Mouse (Mus musculus) myocyte (in vitro differentiated cells): Measurements from ENCODE around the gene Uso1.

Source experiments
- CEBPB ChIP-seq: IDR thresholded peaks from 2 replicates; pipeline ENCODE4 v1.6.1; 2011; ENCODE audit warnings: mild to moderate bottlenecking, moderate library complexity; ENCODE audit not compliant: poor library complexity, insufficient read depth, severe bottlenecking
- E2F4 ChIP-seq: IDR thresholded peaks from one replicate; pipeline ENCODE4 v1.6.1; 2011; ENCODE audit warnings: mild to moderate bottlenecking, control low read depth, moderate library complexity; ENCODE audit not compliant: insufficient read depth
- MAX ChIP-seq: IDR thresholded peaks from one replicate; pipeline ENCODE4 v1.6.1; 2011; ENCODE audit warnings: low read depth, mild to moderate bottlenecking, control low read depth
- MYOD1 ChIP-seq, 3 experiments: IDR thresholded peaks; one replicate each; pipeline ENCODE4 v1.6.1; 2011; ENCODE audit warnings: control low read depth in 2 of 3, low read depth in 2 of 3, mild to moderate bottlenecking in 2 of 3, moderate library complexity in 1 of 3; ENCODE audit not compliant: insufficient read length in 2 of 3, control insufficient read depth in 1 of 3
- MYOG ChIP-seq, 3 experiments: IDR thresholded peaks; one replicate each; pipeline ENCODE4 v1.6.1; 2011; ENCODE audit warnings: control low read depth in 2 of 3, low read depth in 2 of 3, mild to moderate bottlenecking in 2 of 3; ENCODE audit not compliant: insufficient read length in 2 of 3, control insufficient read depth in 1 of 3, insufficient read depth in 1 of 3
- POLR2A ChIP-seq: IDR thresholded peaks from one replicate; pipeline ENCODE4 v1.6.1; 2011; ENCODE audit warnings: low read depth, mild to moderate bottlenecking, control low read depth, moderate library complexity; ENCODE audit not compliant: insufficient read length
- POLR2AphosphoS2 ChIP-seq: IDR thresholded peaks from one replicate; pipeline ENCODE4 v1.6.1; 2011; ENCODE audit warnings: low read depth, control low read depth; ENCODE audit not compliant: insufficient read length
- REST ChIP-seq: IDR thresholded peaks from one replicate; pipeline ENCODE4 v1.6.1; 2011; ENCODE audit warnings: mild to moderate bottlenecking, control low read depth, moderate library complexity; ENCODE audit not compliant: insufficient read depth, insufficient read length
- SRF ChIP-seq: IDR thresholded peaks from one replicate; pipeline ENCODE4 v1.6.1; 2011; ENCODE audit warnings: low read depth; ENCODE audit not compliant: control insufficient read depth, insufficient read length
- TCF12 ChIP-seq: IDR thresholded peaks from one replicate; pipeline ENCODE4 v1.6.1; 2011; ENCODE audit warnings: mild to moderate bottlenecking, control low read depth; ENCODE audit not compliant: poor library complexity, insufficient read depth, severe bottlenecking
- TCF3 ChIP-seq: IDR thresholded peaks from one replicate; pipeline ENCODE4 v1.6.1; 2011; ENCODE audit warnings: low read depth, control low read depth; ENCODE audit not compliant: insufficient read length
- USF1 ChIP-seq: IDR thresholded peaks from one replicate; pipeline ENCODE4 v1.6.1; 2011; ENCODE audit warnings: low read depth, mild to moderate bottlenecking, control low read depth, moderate library complexity

DNA sequence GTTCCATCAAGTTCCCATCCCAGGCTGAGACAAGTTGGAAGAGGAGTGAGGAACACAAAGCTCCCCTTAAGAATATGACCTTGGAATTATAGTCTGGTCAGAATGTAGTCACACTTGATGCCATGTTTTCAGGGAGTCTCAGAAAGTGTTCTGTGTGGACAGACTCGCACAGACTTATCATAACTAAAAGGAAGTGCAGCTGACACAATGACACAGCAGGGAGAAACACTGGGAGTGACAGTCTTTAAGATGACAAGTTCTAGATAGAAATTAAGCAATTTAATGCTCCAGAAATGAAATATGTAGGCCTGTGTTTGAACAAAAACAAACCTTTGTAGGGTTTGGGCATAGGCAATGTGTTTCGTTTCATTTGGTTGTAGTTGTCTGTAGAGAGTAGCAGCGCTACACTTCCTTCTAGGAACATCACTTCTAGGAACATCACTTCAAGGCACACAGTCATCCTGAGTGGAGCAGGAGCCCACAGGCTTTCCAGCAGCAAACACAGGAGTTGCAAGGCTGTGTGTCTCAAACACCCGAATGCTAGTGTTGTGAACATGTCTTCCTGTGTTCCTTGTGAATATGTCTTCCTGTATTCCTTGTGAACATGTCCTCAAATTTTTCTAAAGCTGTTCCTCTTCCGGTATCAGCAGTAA is 11.7 kb downstream of the Uso1 start:
- no peak for TF ChIP-seq POLR2A
- no peak for TF ChIP-seq USF1
- TF ChIP-seq TCF12, result no peak
- no peak for TF ChIP-seq POLR2AphosphoS2
- TF ChIP-seq REST, result no peak
- TF ChIP-seq CEBPB, result no peak
- TF ChIP-seq MAX, result no peak
- TF ChIP-seq E2F4, result no peak
- no peak for TF ChIP-seq MYOG (IDR thresholded peaks at IDR 0.05; ENCODE audit: control insufficient read depth in 1 of 3, insufficient read depth in 1 of 3, insufficient read length in 2 of 3, low read depth in 2 of 3)
- no peak for TF ChIP-seq MYOD1 (IDR thresholded peaks at IDR 0.05; ENCODE audit: control insufficient read depth in 1 of 3, insufficient read length in 2 of 3, low read depth in 2 of 3)
- TF ChIP-seq SRF, result no peak
- TF ChIP-seq TCF3, result no peak
